Mouse (Mus musculus): ENCODE data around the gene Nr4a3. TPM values are rescaled to one million over a fixed set of nuclear protein-coding genes. Genes with fewer than 3 reads are reported as not detected.
A peak's percentile ranks its signal among the peaks of the same experiment; 100 is the strongest.

Gene Nr4a3
- polyA plus RNA-seq, 1 experiment: 3.9 TPM

DNA sequence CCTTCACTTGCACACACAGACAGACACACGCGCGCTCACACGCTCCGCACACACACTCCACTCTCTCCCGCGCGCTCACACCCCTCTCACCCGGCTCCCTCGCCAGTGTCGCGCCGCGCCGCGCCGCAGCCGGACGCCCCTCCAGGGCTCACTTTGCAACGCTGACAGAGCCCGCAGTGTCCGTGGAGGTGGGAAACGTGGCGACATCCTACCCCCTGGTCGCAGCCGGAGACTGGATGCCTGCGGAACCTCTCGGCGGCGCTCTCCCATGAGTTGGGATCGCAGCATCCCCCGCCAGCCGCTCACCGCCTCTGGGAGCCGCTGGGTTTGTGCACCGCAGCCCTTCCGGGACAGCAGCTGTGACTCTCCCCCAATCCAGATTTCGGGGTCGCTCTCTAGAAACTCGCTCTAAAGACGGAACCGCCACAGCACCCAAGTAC, 348 bp downstream of the Nr4a3 start:
- Histone ChIP-seq H3K4me1 (ENCODE audit: control insufficient read depth, insufficient read depth, insufficient read length, low read length) (peaks cover 8% of the 10 kb centered on the region), H3K36me3 (ENCODE audit: control insufficient read depth, insufficient read depth, low read length) (no peaks in the 10 kb centered on the region), H3K4me3 (ENCODE audit: low read depth, low read length) (peak overlapping the region; percentile 72), H3K27ac (ENCODE audit: insufficient read depth, low read depth, low read length) (no peak overlapping the region), H3K27me3 (ENCODE audit: control insufficient read depth, insufficient read depth, low read length) (peaks cover 41% of the 10 kb centered on the region)
- under 1% methylated on average over 42 of the region's 42 CpGs for WGBS
- no peak for TF ChIP-seq CTCF (IDR thresholded peaks at IDR 0.05; ENCODE audit: extremely low read depth, insufficient read length, insufficient replicate concordance, low read depth, low read length)
- TF ChIP-seq POLR2A (IDR thresholded peaks at IDR 0.05; ENCODE audit: low read depth, low read length): no peak

DNA sequence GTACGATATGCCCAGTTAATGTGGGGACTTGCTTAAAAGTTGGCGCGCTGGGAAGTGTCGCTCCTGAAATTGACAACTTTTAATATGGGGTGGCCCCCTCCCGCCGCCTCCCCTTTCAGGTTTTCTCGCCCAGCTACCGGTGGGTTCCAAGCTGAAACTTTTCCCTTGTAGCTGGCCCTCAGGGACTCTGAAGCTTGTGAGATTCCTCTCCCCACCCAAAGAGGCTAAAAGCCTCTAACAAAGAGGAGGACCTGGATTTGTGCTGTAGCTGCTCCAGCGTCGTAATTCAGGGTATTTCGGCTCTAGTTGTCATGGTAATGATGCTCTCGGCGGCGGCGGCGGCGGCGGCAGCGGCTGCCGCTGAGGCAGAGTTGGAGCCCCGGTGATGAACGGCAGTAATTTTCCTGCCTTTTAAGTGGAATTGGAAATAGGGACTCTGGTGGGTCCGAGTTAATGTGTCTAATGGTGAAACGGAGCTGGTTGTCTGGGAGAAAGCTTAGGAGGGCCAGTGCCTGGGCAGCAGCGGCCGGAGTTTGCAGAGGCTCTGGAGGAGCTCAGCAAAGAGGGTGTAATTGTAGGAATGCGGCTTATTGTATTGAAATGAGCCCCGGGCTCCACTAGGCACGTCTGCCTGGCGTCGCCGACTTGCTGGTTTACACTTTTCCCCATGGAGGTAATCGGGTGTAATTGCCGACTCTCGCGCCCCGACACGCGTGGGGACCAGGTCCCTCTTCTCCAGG, 938 bp downstream of the Nr4a3 start:
- H3K4me3 ChIP-seq (ENCODE audit: low read depth, low read length): peak overlapping the region; percentile 72
- TF ChIP-seq POLR2A (IDR thresholded peaks at IDR 0.05; ENCODE audit: low read depth, low read length) (no peak), CTCF (IDR thresholded peaks at IDR 0.05; ENCODE audit: extremely low read depth, insufficient read length, insufficient replicate concordance, low read depth, low read length) (no peak)
- peaks cover 8% of the 10 kb centered on the region for H3K4me1 ChIP-seq (ENCODE audit: control insufficient read depth, insufficient read depth, insufficient read length, low read length)
- WGBS: under 1% methylated on average over 39 of the region's 39 CpGs
- peaks cover 42% of the 10 kb centered on the region for H3K27me3 ChIP-seq (ENCODE audit: control insufficient read depth, insufficient read depth, low read length)
- H3K27ac ChIP-seq (ENCODE audit: insufficient read depth, low read depth, low read length): no peak overlapping the region
- H3K36me3 ChIP-seq (ENCODE audit: control insufficient read depth, insufficient read depth, low read length): no peaks in the 10 kb centered on the region

DNA sequence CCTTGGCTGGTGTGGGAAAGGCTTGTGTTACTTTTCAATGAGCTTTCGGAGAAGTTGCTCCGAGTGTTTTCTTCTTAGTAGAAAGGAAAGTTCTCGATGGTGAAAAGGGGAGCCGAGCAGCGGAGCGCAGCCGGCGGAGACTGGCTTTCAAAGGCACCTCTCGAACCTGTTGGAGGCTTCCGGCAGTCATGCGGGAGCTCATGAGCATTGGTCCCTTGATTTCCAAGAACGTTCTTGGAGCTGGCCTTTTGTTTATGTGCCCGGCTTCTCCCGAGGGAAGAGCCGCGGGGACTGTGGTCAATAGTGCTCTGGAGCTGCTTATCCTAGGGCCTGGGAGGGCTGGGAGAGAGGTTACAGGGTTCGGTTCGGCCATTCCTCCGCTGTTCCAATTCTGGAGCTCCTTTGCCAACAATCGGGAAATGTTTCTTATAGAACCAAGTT, 1.5 kb downstream of the Nr4a3 start:
- 1% methylated on average over 20 of the region's 20 CpGs for WGBS
- Histone ChIP-seq H3K27me3 (ENCODE audit: control insufficient read depth, insufficient read depth, low read length) (peaks cover 48% of the 10 kb centered on the region), H3K4me1 (ENCODE audit: control insufficient read depth, insufficient read depth, insufficient read length, low read length) (peaks cover 8% of the 10 kb centered on the region), H3K4me3 (ENCODE audit: low read depth, low read length) (peak overlapping the region; percentile 72), H3K27ac (ENCODE audit: insufficient read depth, low read depth, low read length) (no peak overlapping the region), H3K36me3 (ENCODE audit: control insufficient read depth, insufficient read depth, low read length) (no peaks in the 10 kb centered on the region)
- TF ChIP-seq POLR2A (IDR thresholded peaks at IDR 0.05; ENCODE audit: low read depth, low read length): no peak
- TF ChIP-seq CTCF (IDR thresholded peaks at IDR 0.05; ENCODE audit: extremely low read depth, insufficient read length, insufficient replicate concordance, low read depth, low read length): no peak

DNA sequence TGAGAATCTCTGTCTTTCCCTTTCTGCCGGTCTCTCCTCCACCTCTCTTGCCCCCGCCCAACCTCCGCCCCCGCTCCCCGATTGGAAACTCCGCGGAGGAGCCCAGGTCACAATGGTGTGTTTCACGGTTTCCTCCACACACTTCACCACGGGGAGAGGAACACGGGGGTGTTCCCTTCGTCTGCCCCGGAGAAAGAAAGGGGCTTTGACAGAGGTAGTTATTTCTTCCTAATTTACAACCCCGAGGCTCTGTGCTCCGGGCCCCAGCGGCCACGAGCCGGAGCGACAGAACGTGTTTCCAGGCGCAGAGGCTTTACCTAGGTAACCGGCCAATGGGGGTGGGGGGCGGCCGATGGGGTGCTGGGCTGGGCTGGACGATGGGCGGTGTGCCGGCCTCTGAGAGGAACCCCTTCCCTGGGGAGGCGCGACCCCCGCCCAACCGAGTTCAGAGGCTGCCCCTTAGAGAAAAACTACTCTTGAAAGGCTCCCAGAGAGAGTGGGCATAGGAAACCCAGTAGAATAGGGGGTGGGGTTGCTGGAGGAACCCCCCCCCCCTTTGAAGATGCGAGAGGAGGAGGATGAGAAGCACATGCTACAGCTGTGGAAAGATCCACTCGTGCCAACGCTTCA, 2.3 kb downstream of the Nr4a3 start:
- Histone ChIP-seq H3K27me3 (ENCODE audit: control insufficient read depth, insufficient read depth, low read length) (peaks cover 55% of the 10 kb centered on the region), H3K4me1 (ENCODE audit: control insufficient read depth, insufficient read depth, insufficient read length, low read length) (peaks cover 8% of the 10 kb centered on the region), H3K36me3 (ENCODE audit: control insufficient read depth, insufficient read depth, low read length) (no peaks in the 10 kb centered on the region), H3K4me3 (ENCODE audit: low read depth, low read length) (peak overlapping the region; percentile 51), H3K27ac (ENCODE audit: insufficient read depth, low read depth, low read length) (no peak overlapping the region)
- TF ChIP-seq POLR2A (IDR thresholded peaks at IDR 0.05; ENCODE audit: low read depth, low read length) (no peak), CTCF (IDR thresholded peaks at IDR 0.05; ENCODE audit: extremely low read depth, insufficient read length, insufficient replicate concordance, low read depth, low read length) (no peak)
- WGBS: 1% methylated on average over 33 of the region's 33 CpGs

DNA sequence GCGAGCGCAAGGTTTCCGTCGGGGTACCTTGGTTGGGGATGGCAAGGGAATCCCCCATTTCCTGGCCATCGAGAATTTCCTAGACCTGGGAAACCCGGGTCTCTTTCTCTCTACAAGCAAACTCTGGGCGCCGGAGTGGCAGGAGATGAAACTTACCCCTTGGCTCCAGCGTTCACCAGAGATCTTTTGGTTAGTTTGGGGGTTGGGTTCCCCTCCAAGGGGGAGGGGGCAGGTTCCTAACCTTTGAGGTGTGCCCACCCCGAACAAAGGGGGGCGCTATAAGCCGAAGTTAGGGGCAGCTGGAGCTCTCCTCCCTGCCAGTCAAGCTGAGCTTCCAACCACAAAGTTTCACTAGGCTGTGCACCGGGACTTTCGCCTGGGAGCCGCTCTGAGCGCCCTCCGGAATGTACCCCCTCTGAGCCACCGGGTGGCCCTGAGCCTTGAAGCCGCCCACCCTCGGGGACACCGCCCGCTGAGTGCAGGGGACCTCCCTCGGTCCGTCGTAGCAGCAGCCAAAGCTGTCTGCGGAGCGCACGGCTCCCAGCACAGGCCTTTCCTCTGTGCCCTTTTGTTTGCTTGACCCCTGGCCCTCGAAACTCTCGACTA, 2.9 kb downstream of the Nr4a3 start:
- Histone ChIP-seq H3K4me1 (ENCODE audit: control insufficient read depth, insufficient read depth, insufficient read length, low read length) (peaks cover 8% of the 10 kb centered on the region), H3K36me3 (ENCODE audit: control insufficient read depth, insufficient read depth, low read length) (no peaks in the 10 kb centered on the region), H3K27me3 (ENCODE audit: control insufficient read depth, insufficient read depth, low read length) (peaks cover 55% of the 10 kb centered on the region), H3K4me3 (ENCODE audit: low read depth, low read length) (peak overlapping the region; percentile 51; the same call in 1 of the 2 replicates), H3K27ac (ENCODE audit: insufficient read depth, low read depth, low read length) (no peak overlapping the region)
- TF ChIP-seq CTCF (IDR thresholded peaks at IDR 0.05; ENCODE audit: extremely low read depth, insufficient read length, insufficient replicate concordance, low read depth, low read length) (no peak), POLR2A (IDR thresholded peaks at IDR 0.05; ENCODE audit: low read depth, low read length) (no peak)
- WGBS: 5% methylated on average over 30 of the region's 30 CpGs

DNA sequence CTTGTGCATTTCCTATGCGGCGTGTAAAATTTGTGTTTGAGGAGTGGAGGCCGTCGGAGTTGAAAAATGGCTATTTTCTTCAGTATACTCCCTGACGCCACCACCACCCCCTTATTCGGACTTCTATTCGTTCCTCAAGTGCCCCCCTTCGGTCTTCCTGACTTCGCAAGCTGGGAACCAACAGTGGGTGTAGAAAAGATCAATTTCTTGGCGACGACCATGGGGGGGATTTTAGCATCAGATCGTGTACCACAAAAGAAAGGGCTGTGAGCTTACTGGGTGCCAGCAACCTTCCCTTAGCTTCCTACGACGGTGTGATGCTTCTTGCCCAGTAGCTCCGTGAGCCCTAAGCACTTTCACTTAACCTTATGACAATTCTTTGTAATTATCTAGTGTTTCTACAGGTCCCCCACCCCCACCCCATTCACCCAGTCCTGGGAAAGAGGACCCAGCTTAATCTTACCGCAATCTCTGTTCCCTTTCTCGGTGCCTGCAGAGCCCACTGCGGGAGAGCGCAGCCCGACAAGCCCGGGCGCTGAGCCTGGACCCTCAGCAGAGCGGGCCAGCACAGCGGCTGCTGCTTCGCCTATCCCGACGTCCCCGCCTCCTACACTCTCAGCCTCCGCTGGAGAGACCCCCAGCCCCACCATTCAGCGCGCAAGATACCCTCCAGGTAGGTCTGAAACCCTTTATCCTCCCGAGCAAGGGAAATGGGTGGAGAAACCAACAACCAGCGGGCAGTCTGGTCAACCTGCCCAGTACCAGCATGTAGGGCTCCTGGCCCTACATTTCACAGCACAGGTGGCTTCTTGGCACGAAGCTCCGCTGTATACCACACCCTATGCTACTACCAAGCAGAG, 3.7 kb downstream of the Nr4a3 start:
- TF ChIP-seq POLR2A (IDR thresholded peaks at IDR 0.05; ENCODE audit: low read depth, low read length): no peak
- TF ChIP-seq CTCF (IDR thresholded peaks at IDR 0.05; ENCODE audit: extremely low read depth, insufficient read length, insufficient replicate concordance, low read depth, low read length): no peak
- H3K4me1 ChIP-seq (ENCODE audit: control insufficient read depth, insufficient read depth, insufficient read length, low read length): peaks cover 8% of the 10 kb centered on the region
- H3K36me3 ChIP-seq (ENCODE audit: control insufficient read depth, insufficient read depth, low read length): no peaks in the 10 kb centered on the region
- H3K4me3 ChIP-seq (ENCODE audit: low read depth, low read length): peak overlapping the region; percentile 10; the same call in 1 of the 2 replicates
- 21% methylated on average over 35 of the region's 35 CpGs for WGBS
- H3K27me3 ChIP-seq (ENCODE audit: control insufficient read depth, insufficient read depth, low read length): peaks cover 55% of the 10 kb centered on the region
- no peak overlapping the region for H3K27ac ChIP-seq (ENCODE audit: insufficient read depth, low read depth, low read length)

All from small intestine, adult 2 months (tissue).